Mouse (Mus musculus) liver, embryonic 14.5 days (tissue): Measurements from ENCODE around the gene Sec23b. TPM values are rescaled to one million over a fixed set of nuclear protein-coding genes. Genes with fewer than 3 reads are reported as not detected.

Experiments
- ATAC-seq: fragments of 200-750 bp; cut with Nextera tagmentation; 2 replicates; pipeline ENCODE4 v1.8.0; 2017; ENCODE audit warnings: moderate number of reproducible peaks, mild to moderate bottlenecking, moderate library complexity; ENCODE audit not compliant: insufficient read depth
- DNase-seq, 3 experiments: peaks; one replicate each; pipeline ENCODE4 v3.0.0-alpha.2; 2012 to 2013; ENCODE audit warnings: low read depth in 3 of 3, low spot score in 3 of 3
- H3K27ac ChIP-seq: fragments of 300-500 bp; sonication (generic); 2 replicates; pipeline ENCODE4 v1.5.1; 2014; ENCODE audit warnings: moderate library complexity, mild to moderate bottlenecking, control low read depth, inconsistent platforms
- H3K27me3 ChIP-seq: fragments of 300-500 bp; sonication (generic); 2 replicates; pipeline ENCODE4 v1.6.1; 2014; ENCODE audit warnings: mild to moderate bottlenecking, low read length, moderate library complexity; ENCODE audit not compliant: control insufficient read depth, insufficient read depth
- H3K36me3 ChIP-seq: fragments of 300-500 bp; sonication (generic); replicated peaks from 2 replicates; pipeline ENCODE4 v1.6.1; 2014; ENCODE audit warnings: low read depth; ENCODE audit not compliant: control insufficient read depth, insufficient read depth
- H3K4me1 ChIP-seq, 2 experiments: fragments of 200-500 bp in 1 of 2; fragments of 300-500 bp in 1 of 2; sonication (generic) in 1 of 2; replicated peaks; 2 replicates each; pipeline ENCODE4 v1.6.1; 2012 to 2014; ENCODE audit warnings: antibody characterized with exemption in 1 of 2, inconsistent platforms in 1 of 2, low read length in 1 of 2; ENCODE audit not compliant: control insufficient read depth in 2 of 2, insufficient read depth in 2 of 2
- H3K4me2 ChIP-seq: fragments of 300-500 bp; sonication (generic); 2 replicates; pipeline ENCODE4 v1.6.1; 2014; ENCODE audit warnings: low read depth, mild to moderate bottlenecking, control low read depth, moderate library complexity
- H3K4me3 ChIP-seq, 2 experiments: fragments of 200-500 bp in 1 of 2; fragments of 300-500 bp in 1 of 2; sonication (generic) in 1 of 2; 2 replicates each; pipeline ENCODE4 v1.5.1; 2012 to 2014; ENCODE audit warnings: low read depth in 2 of 2, low read length in 2 of 2, mild to moderate bottlenecking in 2 of 2, control low read depth in 1 of 2, inconsistent platforms in 1 of 2, moderate library complexity in 1 of 2; ENCODE audit not compliant: insufficient read depth in 1 of 2
- H3K9ac ChIP-seq: fragments of 300-500 bp; sonication (generic); replicated peaks from 2 replicates; pipeline ENCODE4 v1.6.1; 2014; ENCODE audit warnings: mild to moderate bottlenecking, control low read depth, moderate library complexity
- H3K9me3 ChIP-seq: fragments of 300-500 bp; sonication (generic); 2 replicates; pipeline ENCODE4 v1.6.1; 2016; ENCODE audit warnings: low read length, mixed read lengths; ENCODE audit not compliant: control insufficient read depth
- CTCF ChIP-seq: IDR thresholded peaks from 2 replicates; pipeline ENCODE4 v1.5.1; 2016; ENCODE audit warnings: antibody characterized with exemption, low read depth, control low read depth
- EP300 ChIP-seq: IDR thresholded peaks from 2 replicates; pipeline ENCODE4 v1.6.1; 2016; ENCODE audit warnings: antibody characterized with exemption, low read depth
- WGBS: fragments of 180-500 bp; shearing (Covaris S2); extraction: QIAGEN DNeasy Blood & Tissue Kit; methylation state at CpG from one replicate; pipeline ENCODE4 v1.1.7; 2014; ENCODE audit not compliant: insufficient replicate concordance; 5-methylcytosine and 5-hydroxymethylcytosine counted together
- polyA plus RNA-seq, 2 experiments: library from polyadenylated mRNA; depleted of rRNA in 1 of 2; stranded (reverse) in 1 of 2; unstranded in 1 of 2; fragments of >200 nt; fragmentation: Nextera tagmentation in 1 of 2; extraction: Ambion mirVana in 1 of 2; gene quantifications; 2 replicates each; pipeline versions ENCODE4 v1.2.1 to v1.2.3; 2012 to 2014

Sec23b gene
- polyA plus RNA-seq, 2 experiments, result 27.9 to 46.5 TPM

GRCm38 (mm10) chr2:144621491-144621890 is 65.5 kb downstream of the Sec23b start:
- 77% methylated on average over 6 of the region's 6 CpGs for WGBS

GRCm38 (mm10) chr2:144633551-144633950 is 77.5 kb downstream of the Sec23b start:
- Histone ChIP-seq H3K4me3 (no peak overlapping the region), H3K9ac (no peak overlapping the region), H3K27ac (no peak overlapping the region), H3K9me3 (no peaks in the 10 kb centered on the region), H3K36me3 (no peaks in the 10 kb centered on the region), H3K27me3 (no peaks in the 10 kb centered on the region), H3K4me1 (no peaks in the 10 kb centered on the region), H3K4me2 (no peak overlapping the region)
- ATAC-seq (no peak), DNase-seq (no peak)
- no peak for TF ChIP-seq EP300
- no peak for TF ChIP-seq CTCF
- 45% methylated on average over 2 of the region's 2 CpGs for WGBS

More at GRCm38 (mm10) chr2:144621491-144621890, 65.5 kb downstream of the Sec23b start:
- no peak overlapping the region for H3K9ac ChIP-seq
- TF ChIP-seq EP300 (no peak), CTCF (no peak)
- H3K4me2 ChIP-seq, result no peak overlapping the region
- H3K4me1 ChIP-seq, result peaks cover 0 to 5% of the 10 kb centered on the region in 2 experiments; a peak in 2 of 4 replicates
- no peaks in the 10 kb centered on the region for H3K27me3 ChIP-seq
- DNase-seq, result no peak
- no peaks in the 10 kb centered on the region for H3K9me3 ChIP-seq
- no peak for ATAC-seq
- no peak overlapping the region for H3K27ac ChIP-seq
- H3K36me3 ChIP-seq, result no peaks in the 10 kb centered on the region
- no peak overlapping the region for H3K4me3 ChIP-seq

DNA sequence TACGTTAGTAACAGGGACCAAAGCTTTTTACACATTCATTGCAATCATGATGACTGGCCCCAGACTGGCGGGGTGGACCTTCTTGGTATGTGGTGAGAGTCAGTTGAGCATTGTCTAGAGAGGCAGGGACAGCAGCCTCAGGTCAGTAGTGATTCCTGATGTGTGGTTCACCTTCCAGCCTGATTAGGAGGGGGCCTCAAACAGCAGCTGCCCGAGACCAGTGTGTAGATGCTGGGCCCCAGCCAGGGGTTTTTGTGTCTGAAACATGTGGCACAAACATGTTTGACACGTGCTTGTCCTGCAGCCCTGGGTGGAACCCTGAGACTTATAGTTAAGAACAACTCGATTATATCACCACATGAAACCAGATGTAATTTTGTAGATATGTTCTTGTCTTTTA is 78.2 kb downstream of the Sec23b start:
- H3K9me3 ChIP-seq, result no peaks in the 10 kb centered on the region
- no peak overlapping the region for H3K9ac ChIP-seq
- no peaks in the 10 kb centered on the region for H3K4me1 ChIP-seq
- H3K4me2 ChIP-seq, result no peak overlapping the region
- ATAC-seq (no peak), DNase-seq (no peak)
- no peak for TF ChIP-seq CTCF
- TF ChIP-seq EP300, result no peak
- H3K27me3 ChIP-seq, result no peaks in the 10 kb centered on the region
- H3K36me3 ChIP-seq, result no peaks in the 10 kb centered on the region
- no peak overlapping the region for H3K4me3 ChIP-seq
- no peak overlapping the region for H3K27ac ChIP-seq
- WGBS, result 55% methylated on average over 5 of the region's 5 CpGs

DNA sequence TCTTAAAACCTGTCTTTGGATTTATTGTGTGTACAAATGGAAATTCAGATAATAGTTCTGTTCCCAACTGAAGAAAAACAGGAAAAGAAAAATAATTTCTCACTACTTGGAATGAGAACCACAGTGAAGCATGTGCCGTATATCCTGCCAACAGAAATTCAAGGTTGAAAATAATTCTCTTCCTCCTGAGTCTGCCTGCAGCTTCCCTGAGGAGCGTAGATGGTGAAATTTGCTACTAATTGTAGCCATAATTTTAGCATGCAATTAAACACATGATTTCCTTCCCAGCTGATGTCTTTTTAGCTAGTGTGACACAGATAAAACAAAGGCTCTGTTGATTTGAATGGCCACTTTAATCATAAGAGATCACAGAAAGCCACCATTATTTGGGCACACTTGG is 78.7 kb downstream of the Sec23b start:
- DNase-seq, result no peak

DNA sequence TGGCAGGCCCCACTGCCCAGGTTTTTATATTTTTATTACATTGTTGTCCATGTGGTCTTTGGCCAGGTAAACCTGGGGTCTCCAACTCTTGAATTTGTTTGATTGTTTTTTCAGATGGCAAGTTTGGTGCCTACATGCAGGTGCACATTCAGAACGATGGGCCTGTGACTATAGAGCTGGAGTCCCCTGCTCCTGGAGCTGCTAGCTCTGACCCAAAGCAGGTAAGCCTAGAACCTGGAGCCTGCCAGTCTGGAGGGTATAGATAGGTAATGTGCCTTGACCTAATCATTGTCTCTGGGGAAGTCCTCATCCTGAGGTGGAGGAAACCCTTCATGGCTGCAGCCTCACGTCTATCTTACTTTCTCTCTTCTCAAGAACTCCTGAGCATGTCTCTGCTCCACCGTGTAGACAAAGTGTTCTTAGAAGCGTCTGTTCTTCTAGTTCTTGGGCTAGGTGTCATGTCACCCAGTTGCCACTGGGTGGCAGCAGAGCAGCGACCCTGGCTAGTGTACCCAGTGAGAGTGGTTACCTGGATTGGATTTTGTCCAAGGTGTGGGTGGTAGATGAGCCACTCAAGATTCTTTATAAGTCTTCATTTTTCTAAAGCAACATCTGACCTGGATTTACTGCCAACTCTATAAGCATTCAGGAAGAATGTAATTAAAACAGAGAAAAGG is 79.8 kb downstream of the Sec23b start:
- Histone ChIP-seq H3K4me2 (no peak overlapping the region), H3K4me3 (no peak overlapping the region), H3K27me3 (no peaks in the 10 kb centered on the region), H3K27ac (no peak overlapping the region), H3K9me3 (no peaks in the 10 kb centered on the region), H3K4me1 (no peaks in the 10 kb centered on the region), H3K36me3 (no peaks in the 10 kb centered on the region), H3K9ac (no peak overlapping the region)
- DNase-seq, result peak in 2 of 3 experiments; percentile 20 to 27
- WGBS, result 13% methylated on average over 5 of the region's 5 CpGs
- ATAC-seq, result peak; percentile 44; the same call in 1 of the 2 replicates
- TF ChIP-seq EP300 (no peak), CTCF (peak; percentile 95)

More for the DNA sequence above, 78.7 kb downstream of the Sec23b start:
- no peak for ATAC-seq
- Histone ChIP-seq H3K27me3 (no peaks in the 10 kb centered on the region), H3K36me3 (no peaks in the 10 kb centered on the region), H3K4me2 (no peak overlapping the region), H3K4me3 (no peak overlapping the region), H3K27ac (no peak overlapping the region), H3K4me1 (no peaks in the 10 kb centered on the region), H3K9ac (no peak overlapping the region), H3K9me3 (no peaks in the 10 kb centered on the region)
- WGBS, result 72% methylated on average over 2 of the region's 2 CpGs
- TF ChIP-seq CTCF (no peak), EP300 (no peak)
